Mouse (Mus musculus) thymus, postnatal 4 days (tissue): ENCODE results near the gene Arid1b.

ENCODE experiments used
- DNase-seq: peaks from one replicate; pipeline ENCODE4 v3.0.0; 2021

Gene Arid1b

GRCm38 (mm10) chr17:5295086-5295947, 301.2 kb downstream of the Arid1b start:
- DNase-seq, result peak; percentile 92

- no peak for DNase-seq
These were observed 301.8 kb downstream of the Arid1b start for GRCm38 (mm10) chr17:5295948-5296262.

GRCm38 (mm10) chr17:5297491-5297890, 303.4 kb downstream of the Arid1b start:
- no peak for DNase-seq

GRCm38 (mm10) chr17:5297984-5298383, 303.9 kb downstream of the Arid1b start:
- DNase-seq, result no peak

DNA sequence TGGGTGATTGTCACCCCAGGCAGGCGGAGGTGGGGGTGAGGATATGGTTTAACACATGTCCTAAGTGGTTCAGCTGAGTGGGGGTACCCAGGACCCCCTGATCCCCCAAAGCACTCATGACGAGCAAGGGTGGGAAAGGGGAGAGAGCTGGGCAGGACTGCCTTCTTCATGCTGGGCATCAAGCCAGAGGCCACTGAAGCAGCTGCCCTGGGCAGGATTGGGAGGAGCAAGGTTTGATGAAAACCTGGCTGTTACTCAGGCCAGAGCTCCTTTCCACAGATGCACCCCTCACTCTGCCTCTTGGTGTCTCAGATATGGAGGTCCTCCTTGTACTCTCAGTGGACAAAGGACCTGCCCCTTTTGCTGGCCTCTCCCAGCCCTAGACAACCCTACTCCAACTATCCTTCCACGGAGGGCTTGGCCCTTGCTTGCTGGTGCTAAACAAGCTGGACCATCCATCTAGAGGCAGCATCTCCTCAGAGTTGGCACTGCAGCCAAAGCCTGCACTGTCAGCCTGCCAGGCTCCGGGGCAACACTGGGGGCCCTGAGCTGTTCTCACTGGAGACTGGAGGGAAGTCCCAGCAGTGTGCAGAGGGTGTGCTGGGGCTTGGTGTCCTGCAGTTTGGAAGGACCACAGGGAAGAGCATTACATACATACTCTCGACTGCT, 304.9 kb downstream of the Arid1b start:
- no peak for DNase-seq

- no peak for DNase-seq
These were observed 309.0 kb downstream of the Arid1b start for GRCm38 (mm10) chr17:5302971-5303746.

- no peak for DNase-seq
These were observed 311.8 kb downstream of the Arid1b start for GRCm38 (mm10) chr17:5305783-5306477.

GRCm38 (mm10) chr17:5309930-5310329, 315.8 kb downstream of the Arid1b start:
- DNase-seq, result no peak

DNA sequence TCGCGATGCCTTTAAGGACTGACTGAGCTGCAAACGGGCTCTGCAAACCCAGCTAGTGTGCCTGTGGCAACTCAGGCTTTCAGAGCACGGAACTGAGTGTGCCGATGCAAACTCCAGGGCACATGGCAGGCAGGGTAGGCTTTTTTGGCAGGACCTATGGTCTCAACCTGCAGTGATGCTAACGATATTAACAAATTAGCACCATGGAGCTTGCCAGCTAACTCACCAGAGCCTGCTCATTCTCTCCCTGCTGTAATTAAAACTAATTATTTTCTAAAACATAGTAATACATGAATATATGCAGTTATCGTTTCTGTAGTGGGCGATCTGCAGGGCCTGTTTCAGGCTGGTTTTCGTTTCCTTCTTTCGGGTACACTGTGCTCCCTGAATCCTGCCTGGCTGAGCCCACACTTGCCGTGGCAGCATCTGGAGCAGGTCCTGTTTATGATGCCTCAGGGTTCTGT, 316.3 kb downstream of the Arid1b start:
- DNase-seq, result no peak

- DNase-seq, result no peak
These were observed 316.9 kb downstream of the Arid1b start for GRCm38 (mm10) chr17:5311062-5311461.

GRCm38 (mm10) chr17:5312307-5312706, 318.2 kb downstream of the Arid1b start:
- DNase-seq, result no peak

DNA sequence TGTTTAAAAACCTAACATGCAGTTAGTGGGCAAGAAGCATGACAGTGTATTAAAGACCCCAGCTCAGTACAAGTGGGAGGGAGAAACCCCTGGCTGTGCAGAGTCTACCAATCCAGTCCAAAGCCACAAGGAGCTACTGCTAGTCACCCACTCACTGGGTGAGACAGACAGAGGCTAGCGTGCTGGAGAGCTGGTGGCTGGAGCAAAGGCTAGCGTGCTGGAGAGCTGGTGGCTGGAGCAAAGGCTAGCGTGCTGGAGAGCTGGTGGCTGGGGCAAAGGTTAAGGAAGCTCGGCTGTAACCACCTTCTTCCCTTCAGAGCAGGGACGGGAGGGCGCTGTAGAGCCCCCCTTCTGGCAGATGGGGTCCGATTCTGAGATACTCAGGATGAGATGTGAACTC, 320.6 kb downstream of the Arid1b start:
- no peak for DNase-seq

DNA sequence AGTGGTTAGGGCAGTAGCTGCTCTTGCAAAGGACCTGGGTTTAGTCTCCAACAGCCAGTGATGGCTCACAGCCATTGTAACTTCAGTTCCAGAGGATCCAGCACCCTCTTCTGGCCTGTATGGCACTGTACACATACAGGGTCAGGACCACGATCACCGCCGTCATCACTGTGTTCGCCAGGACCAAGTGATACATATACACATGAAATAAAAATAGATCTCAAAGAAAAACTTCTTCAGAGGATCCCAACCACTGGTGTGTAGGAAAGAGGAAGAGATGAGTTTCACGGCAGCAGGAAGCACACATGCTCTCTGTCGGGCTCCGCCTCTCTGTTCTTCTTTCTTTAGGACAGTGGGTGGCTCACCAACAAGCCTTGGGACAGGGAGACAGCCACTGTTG, 322.4 kb downstream of the Arid1b start:
- DNase-seq, result no peak

DNA sequence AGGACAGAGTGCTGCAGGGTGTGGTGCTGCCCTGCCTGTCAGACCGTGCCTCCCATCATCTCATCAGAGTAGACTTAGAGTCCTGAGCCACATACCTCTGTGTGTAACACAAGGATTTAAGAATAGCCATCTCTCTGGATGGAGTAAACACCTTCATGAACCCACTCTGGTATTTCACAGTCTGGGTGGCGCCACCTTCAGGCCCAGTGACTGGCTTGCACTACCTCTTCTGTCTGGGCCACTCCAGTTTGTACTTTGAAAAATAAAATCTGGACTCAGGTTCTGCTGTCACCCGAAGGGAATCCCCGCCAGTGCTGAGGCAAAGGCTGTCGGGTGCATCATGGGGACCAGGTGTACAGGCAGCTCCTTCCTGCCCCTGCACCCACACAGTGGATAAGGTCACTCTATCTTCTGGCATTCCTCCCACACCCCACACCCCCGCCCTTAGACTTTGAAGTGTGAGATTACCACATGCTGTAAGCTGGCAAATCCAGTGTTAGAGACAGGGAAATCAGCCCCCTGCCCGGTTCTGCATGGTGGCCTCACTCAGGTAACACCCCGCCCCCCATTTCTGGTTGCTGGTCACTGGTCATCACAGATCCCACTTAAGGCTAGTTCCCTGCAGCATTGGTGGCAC, 327.6 kb downstream of the Arid1b start:
- DNase-seq, result peak; percentile 66

DNA sequence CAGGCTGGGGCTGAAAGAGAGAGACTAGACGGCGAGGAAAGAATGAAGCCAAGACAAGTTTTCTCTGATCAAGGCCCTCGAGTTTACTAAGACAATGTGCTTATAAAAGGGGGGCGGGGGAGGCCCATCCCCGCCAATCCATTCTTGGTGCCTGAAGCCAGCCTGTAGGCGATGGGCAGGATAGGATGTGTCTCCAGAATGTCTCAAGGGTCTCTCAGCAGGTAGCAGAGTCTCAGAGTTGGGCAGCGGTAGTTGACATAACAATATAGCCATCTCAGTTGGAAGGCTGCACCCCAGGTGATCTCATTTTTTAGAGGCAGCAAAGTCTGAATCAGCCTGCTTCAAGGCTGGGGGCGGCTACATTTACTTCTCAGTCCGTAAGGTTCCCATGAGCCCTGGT, 328.5 kb downstream of the Arid1b start:
- DNase-seq, result no peak

DNA sequence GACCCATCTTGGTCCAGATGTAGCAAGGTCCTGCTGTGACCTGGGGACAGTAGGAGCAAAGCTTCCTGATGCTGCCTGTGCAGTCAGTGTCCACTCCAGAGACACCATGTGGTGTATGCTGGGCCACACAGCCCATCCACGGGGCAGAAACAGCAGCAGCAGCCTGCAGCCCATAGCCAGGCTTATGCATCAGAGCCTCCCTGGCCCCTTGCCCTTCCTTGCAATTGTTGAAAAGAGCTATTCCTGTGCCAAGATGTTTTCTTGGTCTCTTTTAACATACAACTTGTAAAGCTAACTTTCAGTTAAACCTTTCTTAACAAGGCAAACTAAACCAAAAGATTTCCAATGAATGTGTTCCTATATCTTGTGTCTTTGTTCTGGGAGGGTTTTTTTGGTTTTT, 329.6 kb downstream of the Arid1b start:
- no peak for DNase-seq

DNA sequence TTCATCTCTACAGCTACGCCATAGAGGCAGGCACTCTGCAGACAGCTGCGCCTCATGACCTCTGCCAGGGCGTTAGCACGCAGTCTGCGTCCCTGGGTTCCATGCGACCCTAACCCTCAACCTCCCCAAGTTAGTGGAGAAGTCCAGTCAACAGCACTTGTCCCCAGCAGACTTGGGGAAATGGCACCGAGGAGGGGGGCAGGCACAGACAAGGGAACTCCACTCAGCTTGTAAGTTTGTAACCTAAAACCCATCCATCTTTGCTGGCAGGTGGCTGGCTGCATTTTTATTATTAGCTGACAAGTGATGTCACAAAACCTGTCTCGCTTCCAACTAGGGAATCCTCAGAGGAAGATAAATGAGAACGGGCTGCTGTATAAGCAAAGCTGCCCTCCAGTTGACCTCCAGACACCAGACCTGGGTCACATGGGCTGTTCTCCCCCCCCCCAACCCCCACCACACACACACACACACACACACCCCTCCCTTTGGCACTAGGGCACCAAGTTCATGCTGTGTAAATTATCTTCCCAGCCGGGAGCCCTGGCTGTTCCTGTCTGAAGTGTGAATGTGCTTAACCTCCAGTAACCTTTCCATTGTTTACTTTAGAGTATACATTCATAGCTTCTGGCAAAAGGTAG, 330.2 kb downstream of the Arid1b start:
- DNase-seq, result no peak

DNA sequence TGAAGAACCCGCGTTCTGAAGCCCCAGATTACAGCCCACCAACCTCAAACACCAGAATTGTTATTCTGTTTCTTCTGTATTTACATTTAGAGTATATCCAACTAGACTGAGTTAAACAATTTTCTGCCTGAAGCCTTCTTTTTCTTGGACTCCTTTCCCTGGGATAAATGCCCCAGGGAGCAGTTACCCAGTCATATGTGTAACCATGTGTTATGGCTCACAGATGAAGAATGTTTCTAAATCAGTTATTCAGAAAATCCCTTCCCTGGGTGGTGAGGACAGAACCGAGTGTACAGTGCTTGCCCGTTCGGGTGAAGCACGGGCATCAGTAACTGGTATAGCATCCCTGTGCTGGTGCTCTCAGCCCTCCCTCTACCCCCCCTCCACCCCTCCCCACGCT, 332.6 kb downstream of the Arid1b start:
- DNase-seq, result no peak

DNA sequence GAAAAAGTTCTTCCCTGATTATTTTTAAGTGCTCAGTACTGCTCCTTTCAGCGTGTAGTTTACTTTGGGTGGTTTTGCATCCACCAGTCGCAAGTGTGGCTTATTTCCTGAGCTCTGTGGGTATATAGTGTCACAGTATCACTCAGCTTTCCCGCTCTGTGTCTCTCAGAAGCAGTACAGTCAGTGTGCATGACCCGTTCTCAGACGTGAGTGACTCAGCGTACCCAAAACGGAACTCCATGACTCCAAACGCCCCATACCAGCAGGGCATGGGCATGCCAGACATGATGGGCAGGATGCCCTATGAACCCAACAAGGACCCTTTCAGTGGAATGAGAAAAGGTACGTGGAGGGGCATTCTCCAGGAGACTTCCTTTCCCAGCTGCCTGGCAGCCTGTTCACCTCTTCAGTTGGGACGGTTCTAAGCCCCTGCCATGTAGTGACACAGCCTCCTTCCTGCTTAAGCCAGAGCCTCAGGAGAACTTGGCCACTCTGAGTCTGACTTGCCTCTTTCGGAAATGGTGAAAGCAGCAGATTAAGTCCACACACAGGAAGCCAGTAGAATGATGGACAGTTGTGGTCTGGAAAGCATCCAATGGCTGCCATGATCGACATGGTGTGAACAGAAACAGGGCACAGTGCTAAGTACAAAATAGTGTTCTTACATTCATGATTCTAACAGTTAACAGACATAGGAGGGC, 333.5 kb downstream of the Arid1b start:
- DNase-seq, result no peak

- DNase-seq, result no peak
These were observed 335.3 kb downstream of the Arid1b start for GRCm38 (mm10) chr17:5329478-5329877.

GRCm38 (mm10) chr17:5330063-5330462, 335.9 kb downstream of the Arid1b start:
- DNase-seq, result no peak
